Mouse (Mus musculus) ES-E14 (cell line): ENCODE data around the gene Actrt2. TPM values are rescaled to one million over a fixed set of nuclear protein-coding genes. Genes with fewer than 3 reads are reported as not detected.

Experiments used
- DNase-seq: peaks from one replicate; pipeline ENCODE4 v3.0.0-alpha.2; 2013; ENCODE audit warnings: low read depth, low spot score
- H3K27ac ChIP-seq: 2 replicates; pipeline ENCODE4 v1.5.1; 2012; ENCODE audit warnings: low read depth, mild to moderate bottlenecking, low read length, moderate library complexity, mixed read lengths; ENCODE audit not compliant: poor library complexity, insufficient read depth, severe bottlenecking
- H3K36me3 ChIP-seq: 2 replicates; pipeline ENCODE4 v1.6.1; 2012; ENCODE audit warnings: mild to moderate bottlenecking, low read length, moderate library complexity, mixed read lengths; ENCODE audit not compliant: control insufficient read depth, poor library complexity, insufficient read depth, severe bottlenecking
- H3K4me1 ChIP-seq, 2 experiments: fragments of 150-350 bp in 1 of 2; sonication (generic) in 1 of 2; 2 replicates each; pipeline ENCODE4 v1.6.1; 2012; ENCODE audit warnings: low read length in 2 of 2, mild to moderate bottlenecking in 1 of 2, mixed read lengths in 1 of 2; ENCODE audit not compliant: control insufficient read depth in 2 of 2, insufficient read depth in 2 of 2, poor library complexity in 1 of 2
- H3K4me3 ChIP-seq, 2 experiments: fragments of 150-350 bp in 1 of 2; sonication (generic) in 1 of 2; 2 replicates each; pipeline ENCODE4 v1.5.1; 2012; ENCODE audit warnings: low read length in 2 of 2, low read depth in 1 of 2, mild to moderate bottlenecking in 1 of 2, mixed read lengths in 1 of 2; ENCODE audit not compliant: insufficient read depth in 1 of 2, poor library complexity in 1 of 2, severe bottlenecking in 1 of 2
- H3K9ac ChIP-seq: 2 replicates; pipeline ENCODE4 v1.6.1; 2012; ENCODE audit warnings: low read depth, mild to moderate bottlenecking, low read length, mixed read lengths; ENCODE audit not compliant: poor library complexity, insufficient read depth, severe bottlenecking
- H3K9me3 ChIP-seq: fragments of 150-350 bp; sonication (generic); 2 replicates; pipeline ENCODE4 v1.6.1; 2012; ENCODE audit warnings: low read depth, mild to moderate bottlenecking, low read length; ENCODE audit not compliant: control insufficient read depth, insufficient read depth
- CHD2 ChIP-seq: IDR thresholded peaks from 2 replicates; pipeline ENCODE4 v1.6.1; 2014; ENCODE audit warnings: mild to moderate bottlenecking, low read depth, low read length, inconsistent platforms
- HCFC1 ChIP-seq: IDR thresholded peaks from 2 replicates; pipeline ENCODE4 v1.6.1; 2012; ENCODE audit warnings: low read length, inconsistent platforms, borderline replicate concordance; ENCODE audit not compliant: insufficient read depth
- MAFK ChIP-seq: IDR thresholded peaks from 2 replicates; pipeline ENCODE4 v1.6.1; 2014; ENCODE audit warnings: mild to moderate bottlenecking, low read depth, low read length, inconsistent platforms; ENCODE audit not compliant: insufficient read depth
- ZC3H11A ChIP-seq: IDR thresholded peaks from 2 replicates; pipeline ENCODE4 v1.6.1; 2012; ENCODE audit warnings: low read depth, mild to moderate bottlenecking, inconsistent platforms, low read length, borderline replicate concordance
- ZNF384 ChIP-seq: IDR thresholded peaks from 2 replicates; pipeline ENCODE4 v1.6.1; 2012; ENCODE audit warnings: low read depth, low read length, inconsistent platforms
- in situ Hi-C, 2 experiments: fragments of 600-800 bp; cut with MboI; formaldehyde crosslinking; loops; one replicate each; pipeline ENCODE4 v1.15.1; 2025; ENCODE audit warnings: low sequenced_read_pairs in 2 of 2, inconsistent platforms in 1 of 2; ENCODE audit not compliant: unreplicated experiment in 2 of 2
- total RNA-seq: library from RNA; depleted of rRNA; stranded (reverse); fragments of 300-350 nt; gene quantifications from 2 replicates; pipeline ENCODE4 v1.2.3, GENCODE M21; 2012

Actrt2 gene
- total RNA-seq, 1 experiment: not detected

- in situ Hi-C loops: no loop called here
- no peaks in the 10 kb centered on the region for H3K36me3 ChIP-seq
- no peak overlapping the region for H3K27ac ChIP-seq
- H3K4me1 ChIP-seq: peaks cover 0 to 1% of the 10 kb centered on the region in 2 experiments; a peak in 1 of 4 replicates
- TF ChIP-seq HCFC1 (no peak), MAFK (no peak), CHD2 (no peak), ZC3H11A (no peak), ZNF384 (no peak)
- H3K9me3 ChIP-seq: no peaks in the 10 kb centered on the region
- H3K4me3 ChIP-seq: no peak overlapping the region
- no peak for DNase-seq
- no peak overlapping the region for H3K9ac ChIP-seq
Observed at GRCm38 (mm10) chr4:154707521-154707920, 39.9 kb upstream of the Actrt2 start.

- no peak for DNase-seq
- no peak overlapping the region for H3K9ac ChIP-seq
- H3K4me3 ChIP-seq: no peak overlapping the region
- H3K27ac ChIP-seq: no peak overlapping the region
- H3K9me3 ChIP-seq: no peaks in the 10 kb centered on the region
- in situ Hi-C loops: no loop called here
- TF ChIP-seq ZNF384: no peak
- no peak for TF ChIP-seq HCFC1
- no peak for TF ChIP-seq ZC3H11A
- no peak for TF ChIP-seq CHD2
- TF ChIP-seq MAFK: no peak
- no peaks in the 10 kb centered on the region for H3K36me3 ChIP-seq
- H3K4me1 ChIP-seq: peaks cover 0 to 1% of the 10 kb centered on the region in 2 experiments; a peak in 1 of 4 replicates
Observed at GRCm38 (mm10) chr4:154706442-154706841, 38.8 kb upstream of the Actrt2 start.

- Histone ChIP-seq H3K27ac (no peak overlapping the region), H3K4me1 (peaks cover 0 to 1% of the 10 kb centered on the region in 2 experiments; a peak in 1 of 4 replicates), H3K36me3 (no peaks in the 10 kb centered on the region), H3K4me3 (no peak overlapping the region), H3K9me3 (no peaks in the 10 kb centered on the region), H3K9ac (no peak overlapping the region)
- in situ Hi-C loops: no loop called here
- TF ChIP-seq ZNF384 (no peak), MAFK (no peak), ZC3H11A (no peak), HCFC1 (no peak), CHD2 (no peak)
- no peak for DNase-seq
Observed at GRCm38 (mm10) chr4:154705681-154706080, 38.0 kb upstream of the Actrt2 start.

- no peak for DNase-seq
- no peak overlapping the region for H3K27ac ChIP-seq
- no peak overlapping the region for H3K9ac ChIP-seq
- peaks cover 0 to 1% of the 10 kb centered on the region in 2 experiments; a peak in 1 of 4 replicates for H3K4me1 ChIP-seq
- H3K4me3 ChIP-seq: no peak overlapping the region
- no peaks in the 10 kb centered on the region for H3K36me3 ChIP-seq
- no peak for TF ChIP-seq CHD2
- no peak for TF ChIP-seq HCFC1
- TF ChIP-seq ZNF384: no peak
- no peak for TF ChIP-seq MAFK
- no peak for TF ChIP-seq ZC3H11A
- in situ Hi-C loops: no loop called here
- H3K9me3 ChIP-seq: no peaks in the 10 kb centered on the region
Observed at GRCm38 (mm10) chr4:154705056-154705455, 37.4 kb upstream of the Actrt2 start.

- no peak for TF ChIP-seq HCFC1
- TF ChIP-seq ZNF384: no peak
- no peak for TF ChIP-seq CHD2
- TF ChIP-seq MAFK: no peak
- no peak for TF ChIP-seq ZC3H11A
- Histone ChIP-seq H3K4me3 (no peak overlapping the region), H3K36me3 (no peaks in the 10 kb centered on the region), H3K9ac (no peak overlapping the region), H3K9me3 (no peaks in the 10 kb centered on the region), H3K27ac (no peak overlapping the region), H3K4me1 (peaks cover 0 to 1% of the 10 kb centered on the region in 2 experiments; a peak in 1 of 4 replicates)
- in situ Hi-C loops: no loop called here
- DNase-seq: no peak
Observed at GRCm38 (mm10) chr4:154704591-154704990, 36.9 kb upstream of the Actrt2 start.
